Mouse (Mus musculus) erythroblast, adult 5-6 weeks (primary cell): ENCODE data around the gene Mcf2l. TPM values are rescaled to one million over a fixed set of nuclear protein-coding genes. Genes with fewer than 3 reads are reported as not detected.

Source experiments
- ATAC-seq: replicated peaks from 2 replicates; pipeline ENCODE4 v1.8.0; 2016; ENCODE audit warnings: moderate number of reproducible peaks, mild to moderate bottlenecking, moderate TSS enrichment, inconsistent platforms; ENCODE audit not compliant: poor library complexity, low FRiP score, severe bottlenecking
- total RNA-seq, 2 experiments: library from RNA; stranded (forward) in 1 of 2; stranded (reverse) in 1 of 2; fragments of 150-400 nt in 1 of 2; fragments of 200-764, 138-1000 nt in 1 of 2; gene quantifications; 2 replicates each; pipeline versions ENCODE4 v1.2.3 to v1.2.4; 2015 to 2017; ENCODE audit warnings: low replicate concordance in 2 of 2

Gene Mcf2l
- total RNA-seq, 2 experiments from 2014 or later: 2.0 to 3.1 TPM

- no peak for ATAC-seq
Measured at GRCm38 (mm10) chr8:12983681-12984467, 110.3 kb downstream of the Mcf2l start.

GRCm38 (mm10) chr8:12984601-12985243 is 111.1 kb downstream of the Mcf2l start:
- ATAC-seq: no peak

- ATAC-seq: no peak
Measured at GRCm38 (mm10) chr8:12985259-12985658, 111.7 kb downstream of the Mcf2l start.

- ATAC-seq: no peak
Measured at GRCm38 (mm10) chr8:12987571-12987970, 114.0 kb downstream of the Mcf2l start.

GRCm38 (mm10) chr8:12988722-12989430 is 115.3 kb downstream of the Mcf2l start:
- ATAC-seq: no peak

GRCm38 (mm10) chr8:12991411-12991810 is 117.8 kb downstream of the Mcf2l start:
- no peak for ATAC-seq

GRCm38 (mm10) chr8:12994468-12994867 is 120.9 kb downstream of the Mcf2l start:
- no peak for ATAC-seq

- no peak for ATAC-seq
Measured at GRCm38 (mm10) chr8:12995481-12995880, 121.9 kb downstream of the Mcf2l start.

- no peak for ATAC-seq
Measured at GRCm38 (mm10) chr8:12996831-12997275, 123.2 kb downstream of the Mcf2l start.

GRCm38 (mm10) chr8:12998331-12998730 is 124.7 kb downstream of the Mcf2l start:
- ATAC-seq: no peak

GRCm38 (mm10) chr8:12999793-13000192 is 126.2 kb downstream of the Mcf2l start:
- no peak for ATAC-seq

GRCm38 (mm10) chr8:13007458-13007857 is 133.9 kb downstream of the Mcf2l start:
- ATAC-seq: no peak

GRCm38 (mm10) chr8:13010313-13010712 is 136.7 kb downstream of the Mcf2l start:
- ATAC-seq: no peak

GRCm38 (mm10) chr8:13019560-13019959 is 146.0 kb downstream of the Mcf2l start:
- ATAC-seq: no peak

- no peak for ATAC-seq
Measured at GRCm38 (mm10) chr8:13021830-13022229, 148.2 kb downstream of the Mcf2l start.

- no peak for ATAC-seq
Measured at GRCm38 (mm10) chr8:13025487-13026224, 152.1 kb downstream of the Mcf2l start, which contains the start of gene F7. Gene F7 (plus strand): TSS chr8:13026034.

- no peak for ATAC-seq
Measured at GRCm38 (mm10) chr8:13027615-13028014, 154.0 kb downstream of the Mcf2l start.

GRCm38 (mm10) chr8:13028482-13028881 is 154.9 kb downstream of the Mcf2l start:
- ATAC-seq: no peak

GRCm38 (mm10) chr8:13036346-13036812 is 162.8 kb downstream of the Mcf2l start:
- no peak for ATAC-seq

- no peak for ATAC-seq
Measured at GRCm38 (mm10) chr8:13037015-13037414, 163.4 kb downstream of the Mcf2l start, which contains the start of gene F10. Gene F10 (plus strand): TSS chr8:13037308.
